Mouse (Mus musculus) bone marrow, adult 2 months (tissue): ENCODE data around the gene Cysltr2.

Source experiments
- CTCF ChIP-seq: fragments of 200-500 bp; IDR thresholded peaks from 2 replicates; pipeline ENCODE4 v1.5.1; 2011; ENCODE audit warnings: low read length, control low read depth; ENCODE audit not compliant: control insufficient read depth, insufficient read depth
- POLR2A ChIP-seq: fragments of 200-500 bp; IDR thresholded peaks from 2 replicates; pipeline ENCODE4 v1.6.1; 2011; ENCODE audit warnings: low read depth, mild to moderate bottlenecking, control low read depth, low read length, borderline replicate concordance; ENCODE audit not compliant: control insufficient read depth

DNA sequence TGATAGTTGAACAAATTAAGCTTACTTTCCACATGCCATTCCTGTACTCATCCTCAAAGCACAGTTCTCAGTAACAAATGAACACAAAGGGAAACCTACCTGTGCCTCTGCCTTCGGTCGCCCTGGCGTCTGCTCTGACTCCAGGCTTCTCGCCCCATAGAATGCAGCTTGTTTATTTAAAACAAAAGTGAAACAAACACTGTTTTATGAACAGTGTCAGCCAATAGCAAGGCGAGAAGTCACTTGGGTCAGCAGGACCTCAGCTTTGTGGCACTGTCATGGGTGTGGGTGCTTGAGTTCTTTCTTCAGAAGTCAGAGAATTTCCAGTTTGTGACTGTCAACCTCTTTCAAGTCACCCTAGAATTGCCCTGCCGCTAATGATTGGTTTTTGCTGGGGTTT is at the start of gene Cysltr2:
- no peak for TF ChIP-seq CTCF
- no peak for TF ChIP-seq POLR2A
